Mouse (Mus musculus): Measurements from ENCODE around the gene A930009A15Rik.

A930009A15Rik gene

DNA sequence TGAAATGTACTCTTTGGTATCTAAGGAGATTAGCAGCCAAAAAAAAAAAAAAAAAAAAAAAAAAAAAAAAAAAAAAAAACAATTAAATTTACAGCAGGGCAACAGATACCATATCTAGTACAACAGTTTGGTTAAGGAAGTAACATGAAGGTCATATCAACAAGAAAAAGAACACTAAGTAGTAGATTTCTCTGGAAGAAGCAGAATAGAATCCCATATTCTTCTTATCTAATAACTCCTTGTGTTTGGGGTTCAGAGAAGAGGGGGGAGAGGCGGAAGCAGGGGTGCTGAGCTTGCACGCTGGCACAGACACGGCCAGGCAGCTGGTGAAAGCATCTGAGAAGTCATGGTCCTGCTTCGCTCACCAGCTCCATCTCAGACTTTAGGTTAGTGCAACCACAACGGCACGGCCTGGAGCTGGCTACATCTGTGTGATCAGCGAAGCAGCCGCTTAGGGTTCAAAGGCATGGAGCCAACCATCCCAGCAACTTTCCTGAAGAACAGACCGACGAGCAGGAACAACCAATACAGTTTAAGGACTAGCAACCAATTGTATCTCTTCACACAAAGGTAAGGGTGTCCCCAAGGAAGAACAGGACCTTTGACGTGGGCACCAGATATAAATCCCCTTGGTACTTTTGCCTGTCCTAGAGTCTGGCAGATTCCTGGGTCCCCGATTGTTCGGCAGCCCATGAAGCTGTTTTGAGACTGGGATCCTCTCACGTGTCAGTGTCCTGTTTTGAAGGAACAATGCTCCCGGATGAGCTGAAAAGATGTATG is at the start of gene A930009A15Rik:
A930009A15Rik (plus strand) TSS at position 275 of the 780 bp plus-strand sequence.
- DNase-seq (ENCODE audit: low spot score): no peak

DNA sequence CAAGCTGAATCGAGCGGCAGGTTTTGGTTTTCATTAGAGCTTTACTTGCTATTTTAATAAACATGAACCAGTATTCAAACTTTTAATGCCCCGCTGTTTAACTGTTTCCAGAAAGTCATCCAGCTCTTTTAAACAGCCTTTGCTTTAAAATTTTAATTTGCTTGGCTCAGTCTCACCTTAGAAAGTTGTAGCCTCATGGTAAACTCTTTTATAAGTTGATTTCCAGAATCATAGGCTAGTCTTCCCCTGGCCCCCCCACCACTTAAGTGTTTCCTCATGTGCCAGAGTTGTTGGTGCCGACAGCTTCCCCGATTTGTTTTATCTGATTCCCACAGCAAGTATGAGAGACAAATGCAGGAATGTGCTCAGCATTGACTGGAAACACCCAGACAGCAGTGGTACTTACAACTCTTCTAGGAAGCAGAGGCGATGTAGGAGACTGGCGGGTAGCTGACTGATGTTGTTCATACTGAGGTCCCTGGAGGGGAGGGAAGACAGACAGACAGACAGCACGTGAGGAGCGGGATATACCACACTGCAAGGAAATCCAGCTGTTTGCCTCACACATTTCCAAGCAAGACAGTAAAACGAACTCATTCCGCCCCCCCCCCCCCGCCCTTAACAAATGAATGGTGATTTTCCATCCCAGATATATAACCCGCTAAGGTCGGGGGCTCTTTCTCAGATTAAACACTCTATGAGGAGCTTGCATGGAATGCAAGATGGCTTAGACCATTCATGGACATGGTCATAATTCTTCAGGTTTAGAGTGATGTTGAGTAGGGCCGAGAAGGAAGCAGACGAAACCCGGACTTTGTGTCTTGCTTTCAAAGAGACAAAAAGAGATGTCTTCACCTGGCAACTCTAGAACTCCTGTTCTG is 49.3 kb upstream of the A930009A15Rik start:
- peak; percentile 50 for DNase-seq (ENCODE audit: low spot score)

DNA sequence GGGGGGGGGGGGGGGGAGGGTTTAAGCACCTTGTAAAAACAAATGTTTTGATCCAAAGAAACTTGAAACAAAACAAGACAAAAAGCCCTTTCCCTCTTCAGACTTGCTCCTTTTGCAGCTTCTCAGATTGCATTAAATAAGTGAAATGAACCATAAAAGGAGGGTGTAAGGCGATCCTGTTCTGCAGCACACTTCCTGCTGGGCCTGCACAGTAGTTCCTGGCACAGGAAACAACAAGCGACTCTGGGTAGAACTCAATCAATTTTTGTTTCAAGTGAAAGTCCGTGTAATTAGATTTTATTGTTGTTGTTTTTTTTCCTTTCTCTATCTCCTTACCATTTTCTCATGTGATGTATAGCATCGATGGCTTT is 48.7 kb upstream of the A930009A15Rik start:
- DNase-seq (ENCODE audit: low spot score): peak; percentile 62

DNA sequence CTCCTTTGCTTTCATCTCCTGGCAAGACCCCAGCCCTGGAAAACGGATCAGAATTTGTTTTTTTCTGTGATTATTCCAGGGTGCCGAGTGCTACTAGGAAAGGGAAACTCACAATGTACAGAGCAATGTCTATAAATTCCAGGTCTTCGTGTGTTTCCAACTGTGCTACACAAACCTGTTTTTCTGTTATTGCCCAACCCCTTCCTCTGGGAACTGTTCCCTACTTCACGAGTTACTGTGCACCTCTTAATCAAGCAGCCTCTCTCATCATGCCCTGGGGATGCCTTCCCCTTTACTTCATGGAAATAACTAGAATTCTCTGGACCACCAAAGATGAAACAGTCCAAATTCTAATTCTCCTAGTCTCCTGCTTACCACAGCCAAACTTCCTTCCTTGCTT is 40.9 kb upstream of the A930009A15Rik start:
- no peak for DNase-seq (ENCODE audit: low spot score)

DNA sequence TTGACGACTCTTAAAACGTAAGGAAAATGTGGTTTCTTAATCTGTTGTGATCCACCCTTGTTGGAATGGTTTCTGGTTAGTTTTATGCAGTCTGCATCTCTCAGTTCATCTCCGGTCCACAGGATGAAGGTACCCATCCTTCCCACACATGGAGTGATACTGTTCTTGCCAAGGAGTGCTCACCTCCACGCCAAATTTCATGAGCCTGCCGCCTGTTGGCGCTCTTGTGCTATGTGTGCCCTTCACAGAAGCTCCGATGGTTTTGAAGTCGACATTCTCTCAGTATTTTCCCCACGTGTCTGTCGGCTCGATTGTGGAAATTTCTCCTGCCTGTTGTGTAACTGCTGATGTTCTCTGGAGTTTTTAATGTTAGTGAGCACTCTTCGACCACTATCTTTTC is 40.0 kb upstream of the A930009A15Rik start:
- DNase-seq (ENCODE audit: low spot score): no peak

DNA sequence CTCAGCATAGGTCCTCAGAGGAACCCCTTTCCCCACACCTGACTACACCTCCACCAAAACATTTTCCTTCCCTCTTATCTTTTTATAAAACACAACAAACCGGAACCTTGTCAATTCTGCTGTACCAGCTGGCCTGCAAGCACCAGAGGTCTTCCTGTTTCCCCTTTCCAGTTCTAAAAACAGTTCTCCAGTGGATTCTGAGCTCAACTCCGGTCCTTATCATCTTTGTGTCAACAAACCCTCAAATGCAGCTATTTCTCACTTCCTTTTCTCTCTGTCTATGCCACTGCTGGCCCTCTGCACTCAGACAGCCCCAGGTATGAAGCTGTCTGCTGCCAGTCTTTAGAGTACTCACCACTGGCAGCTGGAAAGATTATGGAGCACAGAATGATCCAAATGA is 39.0 kb upstream of the A930009A15Rik start:
- no peak for DNase-seq (ENCODE audit: low spot score)

DNA sequence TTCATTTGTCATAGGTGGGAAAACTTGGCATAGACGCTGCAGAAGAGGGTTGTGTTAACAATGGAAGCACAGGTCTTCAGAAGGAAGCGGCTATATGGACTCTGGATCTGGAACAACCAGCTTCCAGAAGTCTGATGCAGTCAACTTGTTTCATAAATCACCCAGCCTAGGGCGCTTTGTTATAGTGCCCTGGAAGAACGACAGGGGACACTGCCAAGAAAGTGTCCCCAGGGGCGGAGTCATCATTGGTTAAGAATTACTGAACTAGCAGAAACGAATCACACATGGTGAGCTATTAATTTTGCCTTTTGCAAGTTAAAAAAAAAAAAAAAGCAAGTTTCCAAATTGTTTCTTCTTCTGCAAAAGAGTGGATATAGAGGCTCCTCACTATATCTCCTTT is 26.9 kb upstream of the A930009A15Rik start:
- no peak for DNase-seq (ENCODE audit: low spot score)

DNA sequence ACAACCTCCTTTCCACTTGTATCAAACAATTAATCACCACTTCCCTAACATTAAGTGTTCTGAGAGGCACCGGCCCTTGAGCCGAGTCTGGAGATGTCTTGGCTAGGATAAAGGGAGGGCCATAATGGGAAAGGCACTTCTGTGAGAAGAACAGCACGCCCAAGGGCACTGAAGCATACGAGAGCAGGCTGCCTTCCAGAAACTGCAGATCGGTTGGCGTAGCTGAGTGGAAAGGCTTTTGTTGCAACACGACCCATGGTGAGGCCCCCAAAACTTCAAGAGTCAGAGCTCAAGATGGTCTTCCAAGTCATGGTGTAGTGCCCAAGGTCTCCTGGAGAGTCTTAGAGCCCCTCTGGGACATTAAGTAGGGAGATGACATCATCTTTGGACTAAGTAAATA is 19.5 kb upstream of the A930009A15Rik start:
- DNase-seq (ENCODE audit: low spot score): no peak

DNA sequence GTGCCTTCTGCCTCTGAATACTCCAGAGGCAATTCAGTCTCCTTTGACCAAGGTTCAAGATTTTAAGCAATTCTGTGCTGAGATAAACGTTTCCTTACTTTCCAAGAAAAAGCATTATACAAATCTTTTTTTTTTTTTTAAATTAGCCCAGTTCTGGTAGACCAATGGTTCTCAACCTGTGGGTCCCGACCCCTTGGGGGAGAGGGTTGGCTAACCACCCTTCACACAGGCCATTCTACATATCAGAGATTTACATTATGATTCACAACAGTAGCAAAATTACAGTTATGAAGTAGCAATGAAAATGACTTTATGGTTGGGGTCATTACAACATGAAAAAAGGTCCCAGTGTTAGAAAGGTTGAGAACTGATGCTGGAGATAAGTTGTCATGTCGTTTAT is 18.7 kb upstream of the A930009A15Rik start:
- DNase-seq (ENCODE audit: low spot score): no peak

DNA sequence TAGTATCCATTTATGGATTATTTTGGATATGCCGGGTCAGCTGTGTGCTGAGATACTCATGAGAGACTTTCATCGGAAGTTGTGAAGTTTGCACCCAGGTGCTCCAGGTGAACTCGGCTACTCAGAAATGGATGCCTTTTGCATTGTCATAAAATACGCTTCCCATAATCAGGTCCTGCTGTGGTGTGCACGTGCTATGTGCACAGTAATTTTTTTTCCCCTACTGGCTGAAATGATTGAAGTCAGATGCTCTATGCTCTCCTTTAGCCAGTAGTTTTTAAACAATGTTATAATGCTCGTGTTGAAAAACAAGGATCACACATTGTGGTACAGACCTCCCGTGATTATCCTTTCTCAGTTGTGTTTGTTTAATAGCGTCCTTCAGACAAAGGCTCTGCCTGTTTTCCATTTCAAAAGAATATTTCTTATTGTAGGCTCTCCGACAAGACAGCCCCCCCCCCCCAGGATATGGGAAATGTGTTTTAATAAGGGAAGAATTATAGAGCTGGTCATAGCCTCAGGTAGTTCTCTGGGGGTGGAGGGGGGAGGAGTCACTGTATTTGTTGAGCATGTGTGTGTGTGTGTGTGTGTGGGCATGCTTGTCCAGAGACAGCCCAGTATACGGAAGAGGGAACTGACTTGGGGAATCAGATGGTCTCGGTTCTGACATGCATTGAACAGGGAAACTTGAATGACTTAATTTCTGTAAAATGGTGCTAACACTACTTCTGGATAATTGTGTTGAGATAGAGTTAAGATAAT is 16.3 kb upstream of the A930009A15Rik start:
- no peak for DNase-seq (ENCODE audit: low spot score)

DNA sequence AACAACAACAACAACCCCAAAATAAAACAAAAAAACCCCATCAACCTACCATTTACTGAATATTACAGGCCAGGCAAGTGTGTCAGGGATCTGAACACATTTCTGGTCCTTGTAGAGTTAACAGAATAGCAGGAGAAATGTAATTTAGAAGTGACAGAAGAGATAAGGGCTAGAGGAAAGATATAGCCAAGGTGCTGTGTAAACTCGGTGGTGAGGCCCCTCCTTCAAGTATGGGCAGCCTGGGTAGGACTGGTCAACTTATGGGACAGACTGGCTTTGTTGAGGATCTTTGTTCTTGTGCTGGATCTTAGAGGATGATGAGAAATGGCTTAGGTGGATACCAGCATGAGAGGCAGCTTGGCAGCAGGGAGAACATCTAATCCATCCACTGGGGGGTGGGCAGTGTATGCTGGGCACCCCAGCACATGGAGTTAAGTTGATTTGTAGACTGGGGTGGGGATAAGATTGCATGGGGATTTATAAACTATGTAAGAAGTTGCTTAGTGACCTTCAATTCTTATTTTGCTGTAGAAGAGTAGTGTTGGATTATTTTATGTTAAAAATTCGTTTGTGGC is 14.5 kb upstream of the A930009A15Rik start:
- DNase-seq (ENCODE audit: low spot score): no peak

DNA sequence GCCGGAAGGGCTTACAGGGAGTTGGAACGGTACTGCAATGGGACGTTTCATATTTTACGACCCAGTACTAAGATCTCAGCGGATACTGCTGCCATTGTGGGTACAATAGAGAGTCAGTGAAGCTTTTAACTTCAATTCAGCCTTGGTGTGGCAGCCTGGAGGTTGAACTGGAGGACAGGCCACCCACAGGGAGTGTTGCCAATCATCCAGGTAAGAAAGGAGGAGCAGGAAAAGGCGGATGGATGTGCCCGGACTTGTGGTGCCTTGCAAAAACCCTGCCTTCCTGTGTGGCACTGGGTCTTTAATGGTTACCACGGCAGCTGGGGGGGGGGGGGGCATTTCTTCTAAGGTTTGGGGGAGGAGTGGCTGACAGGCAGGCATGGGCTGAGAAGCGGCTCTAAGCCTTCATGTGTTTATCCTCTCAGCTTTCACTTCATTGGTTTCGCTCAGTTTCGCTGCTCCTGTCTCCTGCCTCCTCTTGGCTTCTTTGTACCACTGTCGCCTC is 13.0 kb upstream of the A930009A15Rik start:
- DNase-seq (ENCODE audit: low spot score): peak; percentile 42

DNA sequence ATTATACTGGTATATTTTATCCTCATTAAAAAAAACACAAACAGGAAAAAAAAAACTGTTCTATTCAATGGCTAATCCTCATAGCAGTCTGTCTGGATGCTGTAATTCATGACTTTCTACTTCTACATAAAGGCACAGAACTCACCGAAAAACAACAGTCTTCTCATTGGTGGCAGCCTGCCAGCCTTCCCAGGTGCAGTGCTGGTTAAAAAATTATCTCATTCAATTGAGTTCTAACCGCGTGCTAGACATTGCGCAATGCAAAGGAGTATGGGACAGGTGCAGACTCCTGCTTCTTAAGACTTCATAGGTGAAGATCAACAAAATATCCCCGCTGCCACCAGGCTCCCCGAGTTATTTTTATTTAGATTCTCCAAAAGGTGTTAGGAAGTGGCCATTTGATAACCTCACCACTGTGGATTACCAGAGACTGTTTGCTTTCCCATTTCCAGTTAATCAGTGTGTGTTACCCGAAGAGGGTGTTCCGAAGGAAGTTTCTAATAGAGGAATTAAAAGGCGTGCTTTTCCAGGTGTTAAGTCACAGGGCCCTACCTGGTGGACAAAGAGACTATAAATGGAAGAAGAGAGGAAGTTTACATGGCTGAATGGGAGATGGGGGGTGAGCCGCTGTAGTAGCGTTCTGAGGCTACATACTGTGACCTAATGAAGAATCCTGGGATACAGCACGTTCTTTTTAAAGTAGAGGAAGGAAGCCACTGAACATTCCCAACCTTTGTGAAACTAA is 8.5 kb upstream of the A930009A15Rik start:
- no peak for DNase-seq (ENCODE audit: low spot score)

DNA sequence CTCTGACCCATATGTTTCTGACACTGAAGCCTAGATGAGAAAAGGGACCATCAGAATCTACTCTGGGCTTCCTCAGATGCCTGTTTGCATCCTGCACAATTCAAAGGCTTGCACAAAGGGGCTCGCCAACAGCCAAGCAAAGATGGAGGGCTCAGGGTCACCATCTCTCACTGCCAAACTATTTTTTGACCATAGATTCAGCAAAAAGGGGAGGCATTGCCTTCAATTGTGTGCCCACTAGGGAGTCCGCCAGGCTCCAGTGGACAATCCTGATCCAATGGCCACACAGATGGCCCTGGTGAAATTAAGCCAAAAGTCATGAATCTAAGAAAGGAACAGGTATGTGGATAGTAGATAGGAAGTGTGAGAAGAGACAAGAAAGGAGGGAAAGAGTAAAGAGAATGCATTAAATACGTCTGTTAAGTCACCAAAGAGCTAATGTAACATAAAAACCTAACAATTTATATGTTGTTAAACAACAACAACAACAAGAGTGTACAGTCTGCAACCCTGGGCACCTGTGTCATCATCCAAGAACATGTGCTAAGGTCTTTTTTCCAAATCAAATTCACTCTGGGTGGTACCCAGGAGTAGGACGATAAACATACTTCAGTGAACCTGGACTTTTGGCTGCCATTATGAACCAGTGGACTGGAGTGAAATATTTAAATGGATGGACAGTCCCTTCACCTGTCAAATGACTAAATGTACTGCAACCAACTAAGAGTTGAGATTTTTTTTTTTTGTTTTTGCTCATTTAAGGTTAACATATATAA is 6.7 kb upstream of the A930009A15Rik start:
- no peak for DNase-seq (ENCODE audit: low spot score)

DNA sequence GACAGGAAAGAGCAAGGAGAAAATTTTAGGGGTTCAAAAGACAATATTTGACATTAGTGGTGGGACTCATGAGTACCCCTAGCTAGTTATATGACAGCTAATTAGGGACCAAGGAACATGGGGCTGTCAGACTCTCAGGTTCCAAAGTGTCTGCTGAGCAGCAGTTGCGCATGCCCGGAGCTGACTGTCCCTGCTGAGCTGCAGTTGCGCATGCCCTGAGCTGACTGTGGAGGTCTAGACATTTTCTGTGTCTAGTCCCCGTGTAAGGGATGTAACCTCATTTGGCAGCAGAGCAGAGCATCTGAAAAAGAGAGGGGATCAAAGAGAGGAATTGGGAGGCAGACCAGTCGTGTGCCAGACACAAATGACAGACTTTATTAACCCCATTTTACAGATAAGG is 5.8 kb upstream of the A930009A15Rik start:
- no peak for DNase-seq (ENCODE audit: low spot score)

DNA sequence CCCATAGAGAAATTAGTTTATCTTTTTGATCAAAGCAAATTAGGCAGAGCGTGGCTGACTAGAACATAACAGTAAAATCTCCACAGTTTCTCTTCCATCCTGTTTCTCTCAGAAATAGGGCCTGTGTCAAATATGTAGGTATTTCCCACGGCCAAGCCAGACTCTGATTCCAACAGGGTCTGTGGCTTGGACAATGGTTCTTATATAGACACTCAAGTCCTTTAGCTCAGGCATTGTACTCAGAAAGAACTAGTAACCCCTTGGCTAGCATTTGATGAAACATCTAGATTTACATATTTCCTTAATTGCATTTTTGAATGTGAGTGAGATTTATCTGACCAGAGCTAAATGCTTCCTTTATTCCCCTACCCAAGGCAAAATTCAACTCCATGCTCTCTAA is 791 bp downstream of the A930009A15Rik start:
- DNase-seq (ENCODE audit: low spot score): peak; percentile 17

DNA sequence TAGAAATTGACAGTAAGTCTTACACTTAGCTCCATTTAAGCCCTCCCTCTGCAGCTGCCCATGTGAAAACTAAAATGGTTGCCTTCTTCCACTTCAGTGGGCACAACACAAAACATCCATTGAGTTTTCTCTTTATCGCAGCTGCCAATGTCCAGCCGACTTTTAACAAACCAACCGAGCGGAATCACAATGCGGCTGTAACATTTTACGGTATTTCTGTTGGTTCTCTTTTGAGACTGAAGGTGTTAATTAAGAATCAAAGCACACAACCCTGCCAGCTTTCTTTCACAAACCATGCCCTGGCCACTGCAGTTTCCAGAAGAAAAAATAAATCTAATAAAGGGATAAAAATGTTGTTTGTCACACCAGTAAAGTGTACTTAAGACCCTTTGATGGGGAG is 1.5 kb downstream of the A930009A15Rik start:
- peak; percentile 85 for DNase-seq (ENCODE audit: low spot score)

DNA sequence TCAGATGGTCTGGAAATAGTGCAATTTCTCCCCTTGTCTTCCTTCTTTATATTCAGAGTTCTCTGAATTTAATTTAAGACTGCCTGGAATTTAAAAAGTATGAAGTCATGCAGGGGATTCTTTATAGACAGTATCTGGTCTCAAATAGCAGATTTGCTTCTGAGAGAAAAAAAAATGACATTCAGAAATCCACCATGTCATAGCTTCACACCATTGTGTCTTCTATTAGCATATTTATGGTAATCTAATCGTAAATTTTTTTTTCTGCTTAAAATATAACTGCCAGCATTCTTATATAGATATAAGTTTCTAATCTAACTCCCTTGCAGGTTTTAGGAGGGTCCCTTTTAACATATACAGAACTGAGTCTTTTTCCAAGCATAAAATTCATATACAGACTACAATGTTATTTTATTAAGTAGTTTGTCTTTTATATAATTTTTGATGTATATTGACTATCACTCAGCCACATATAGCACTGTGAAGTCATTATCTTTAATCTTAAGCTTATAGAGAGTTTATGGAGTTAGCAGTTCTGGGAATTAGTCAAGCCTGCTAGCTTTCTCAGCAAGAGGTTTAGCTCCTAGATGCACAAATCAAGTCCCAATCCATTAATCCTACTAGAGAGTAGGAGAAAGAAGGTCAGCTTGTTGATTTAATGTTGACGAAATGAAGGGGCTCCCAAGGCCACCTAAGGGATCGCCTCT is 2.1 kb downstream of the A930009A15Rik start:
- DNase-seq (ENCODE audit: low spot score): peak; percentile 16

DNA sequence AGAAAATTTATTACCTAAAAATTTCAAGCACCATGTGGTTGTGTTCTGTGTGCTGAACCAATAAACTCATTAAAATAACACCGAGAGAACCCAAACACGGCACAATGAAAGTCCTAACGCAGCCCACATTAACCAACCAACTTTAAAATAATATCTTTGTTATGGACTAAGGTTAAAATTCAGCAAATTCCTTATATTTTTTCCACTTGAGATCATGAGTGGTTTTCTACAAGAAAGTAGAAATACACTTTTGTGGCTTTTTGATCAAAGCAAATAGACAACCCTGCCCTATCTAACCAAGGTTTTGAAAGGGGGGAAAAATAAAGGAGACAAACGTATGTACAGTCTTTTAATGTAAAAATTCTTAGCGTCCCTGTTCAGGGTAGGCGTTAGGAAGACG is 9.3 kb downstream of the A930009A15Rik start:
- no peak for DNase-seq (ENCODE audit: low spot score)

DNA sequence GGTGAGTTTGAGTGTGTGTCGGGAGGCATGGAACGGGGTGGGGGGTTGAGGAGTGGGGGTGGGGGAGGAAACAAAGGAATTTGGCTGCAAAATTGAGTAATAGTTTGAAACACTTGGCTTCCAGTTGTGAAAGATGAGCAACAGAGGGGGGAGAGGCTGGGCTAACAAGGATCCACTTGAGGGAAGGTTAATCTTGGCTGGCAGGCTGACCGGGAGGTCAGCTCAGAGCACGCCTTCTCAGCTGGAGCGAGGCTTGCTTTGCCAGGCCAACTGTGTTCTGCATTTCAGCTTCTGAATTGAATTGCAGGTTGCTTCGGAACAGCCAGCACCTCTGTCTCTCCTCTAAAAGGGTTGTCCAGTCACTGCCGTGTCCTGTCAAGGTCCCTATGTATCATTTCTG is 9.7 kb downstream of the A930009A15Rik start:
- DNase-seq (ENCODE audit: low spot score): peak; percentile 69
